Mouse (Mus musculus) liver, adult 2 months (tissue): Measurements from ENCODE around the gene Zscan29.

Source experiments
- CTCF ChIP-seq: fragments of 200-500 bp; IDR thresholded peaks from 2 replicates; pipeline ENCODE4 v1.5.1; 2011; ENCODE audit warnings: low read depth, low read length, control low read depth
- POLR2A ChIP-seq: fragments of 200-500 bp; IDR thresholded peaks from 2 replicates; pipeline ENCODE4 v1.6.1; 2011; ENCODE audit warnings: low read length, control low read depth; ENCODE audit not compliant: insufficient read depth; ENCODE audit errors: extremely low read depth

GRCm38 (mm10) chr2:121204276-121204675, 33.4 kb upstream of the Zscan29 start:
- TF ChIP-seq CTCF (no peak), POLR2A (no peak)
